Mouse (Mus musculus) retina, postnatal 7 days (tissue): ENCODE measurements around the gene Zfp239.

Experiments
- DNase-seq: peaks from one replicate; pipeline ENCODE4 v3.0.0-alpha.2; 2012; ENCODE audit warnings: low read depth, low spot score

Gene Zfp239

DNA sequence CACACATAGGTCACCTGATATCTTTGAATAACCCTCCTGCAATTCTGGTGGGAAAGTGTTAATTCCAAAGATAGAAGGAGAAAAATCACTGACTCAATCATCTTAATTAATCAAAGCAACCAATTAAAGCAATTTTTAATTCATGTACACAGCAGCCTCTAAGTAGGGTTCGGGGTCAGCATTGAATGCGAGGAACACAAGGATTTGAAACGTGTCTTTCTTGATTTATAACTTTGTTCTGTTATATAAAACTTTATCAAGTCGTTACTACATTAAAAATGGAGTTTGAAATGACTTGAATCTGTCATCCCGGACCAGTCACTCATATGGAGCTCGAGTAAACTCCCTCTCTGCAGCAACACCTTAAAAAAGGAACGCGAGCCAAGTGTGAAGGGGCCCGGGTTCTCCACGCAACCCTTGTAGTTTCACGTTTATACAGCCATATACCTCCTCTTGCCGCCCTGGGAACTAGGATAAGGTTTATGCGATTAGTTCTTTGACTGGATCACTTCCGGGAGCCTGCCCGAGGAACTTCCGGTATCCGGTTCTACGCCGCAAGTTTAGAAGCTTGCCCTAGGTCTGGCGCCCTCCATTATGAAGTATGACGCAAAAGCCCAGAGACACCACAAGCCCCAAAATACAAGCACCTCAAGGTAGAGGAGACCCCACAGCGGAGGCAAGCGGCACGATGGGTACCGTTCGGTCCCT lies 17.0 kb downstream of the Zfp239 start:
- DNase-seq = peak; percentile 86

DNA sequence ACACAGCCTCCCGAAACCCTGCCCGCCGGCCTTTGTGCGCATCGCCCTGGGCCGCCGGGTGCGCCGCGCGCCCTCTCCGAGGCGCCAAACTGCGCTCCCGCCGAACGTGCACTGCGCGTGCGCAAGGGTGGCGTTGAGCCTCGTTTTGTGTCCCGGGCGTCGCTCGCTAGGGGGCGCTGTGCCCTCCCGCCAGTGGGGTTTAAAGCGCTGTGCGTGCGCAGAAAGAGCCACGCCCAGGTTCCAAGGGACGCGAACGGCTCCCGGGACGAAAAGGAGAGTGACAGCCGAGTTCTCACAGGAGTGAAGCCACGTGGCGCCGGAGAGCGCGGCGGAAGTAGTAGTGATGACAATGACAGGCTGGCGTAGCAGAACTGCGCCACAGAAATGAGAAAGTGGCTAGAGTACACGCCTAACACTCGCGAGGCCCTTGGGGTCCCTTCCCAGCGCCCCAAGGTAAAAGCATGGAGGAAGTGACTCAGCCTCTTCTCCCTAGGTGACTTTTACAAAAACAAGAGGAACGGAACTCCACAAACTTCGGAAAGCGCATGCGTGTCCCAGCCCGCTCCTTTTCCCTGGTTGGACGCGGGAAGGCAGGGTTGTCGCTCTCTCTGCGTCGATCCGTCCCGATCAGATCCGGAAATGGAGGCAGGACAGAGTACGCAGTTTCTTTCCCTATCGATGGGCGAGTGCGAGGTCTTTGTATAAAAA lies 17.7 kb downstream of the Zfp239 start:
- peak; percentile 99 for DNase-seq

- DNase-seq = no peak
Measured at GRCm38 (mm10) chr6:117880394-117880838, 18.5 kb downstream of the Zfp239 start.

- no peak for DNase-seq
Measured at GRCm38 (mm10) chr6:117881229-117881628, 19.3 kb downstream of the Zfp239 start.

DNA sequence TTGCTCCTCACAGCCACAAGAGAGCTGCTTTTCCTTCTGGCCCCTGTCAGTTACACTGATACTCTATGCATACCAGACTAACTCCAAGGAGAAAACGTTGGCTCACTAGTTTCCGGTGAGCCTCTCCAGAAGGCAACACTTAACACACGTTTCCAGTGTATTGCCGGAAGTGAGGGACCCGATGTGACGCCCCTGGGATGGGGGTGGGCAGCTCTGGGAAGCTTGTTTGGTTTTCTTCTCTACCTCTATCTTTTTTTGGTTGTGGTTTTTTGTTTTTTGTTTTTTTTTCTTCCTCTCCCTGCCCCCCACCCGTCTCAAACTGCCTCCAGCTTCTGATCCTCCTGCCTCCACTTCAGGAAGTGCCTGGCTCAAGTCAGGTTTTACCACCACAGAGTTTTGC lies 20.1 kb downstream of the Zfp239 start:
- no peak for DNase-seq

- DNase-seq = no peak
Measured at GRCm38 (mm10) chr6:117885943-117886342, 24.0 kb downstream of the Zfp239 start.

- no peak for DNase-seq
Measured at GRCm38 (mm10) chr6:117888032-117888431, 26.1 kb downstream of the Zfp239 start.

GRCm38 (mm10) chr6:117888642-117889096 lies 26.8 kb downstream of the Zfp239 start:
- DNase-seq = no peak

DNA sequence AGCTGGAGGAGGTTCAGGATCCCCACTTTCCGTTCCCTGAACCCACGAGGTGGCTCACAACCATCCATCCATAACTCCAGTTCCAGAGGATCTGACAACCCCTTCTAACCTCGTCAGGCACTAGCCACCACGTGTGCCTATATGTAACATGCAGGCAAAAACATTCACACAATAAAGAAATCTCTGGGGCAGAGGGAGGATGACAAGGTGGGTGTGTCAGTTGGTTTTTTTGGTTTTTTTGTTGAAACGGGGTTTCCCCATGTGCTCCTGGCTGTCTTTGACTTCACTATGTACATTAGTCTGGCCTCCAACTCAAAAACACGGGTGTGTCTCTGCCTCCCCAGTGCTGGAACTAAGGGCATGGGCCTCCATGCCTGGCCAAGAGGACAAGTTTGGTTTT lies 28.4 kb downstream of the Zfp239 start:
- no peak for DNase-seq

- no peak for DNase-seq
Measured at GRCm38 (mm10) chr6:117891369-117892160, 29.7 kb downstream of the Zfp239 start.

DNA sequence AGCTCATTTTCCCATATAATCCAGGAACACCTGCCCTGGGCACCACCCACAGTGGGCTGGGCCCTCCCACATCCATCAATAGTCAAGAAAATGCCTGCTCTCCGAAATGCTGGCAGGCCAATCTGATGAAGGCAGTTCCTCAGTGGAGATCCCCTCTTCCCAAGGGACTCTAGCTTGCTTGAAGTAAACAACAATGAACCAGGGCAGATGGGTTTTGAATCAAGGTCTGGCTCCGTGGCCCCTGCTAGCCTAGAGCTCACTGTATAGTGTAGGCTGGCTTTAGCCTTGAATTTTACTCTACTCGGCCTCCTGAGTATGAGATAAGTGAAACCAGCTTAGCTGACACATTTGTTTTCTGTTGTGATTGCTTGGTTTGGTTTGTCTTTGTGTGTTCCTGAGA lies 30.5 kb downstream of the Zfp239 start:
- no peak for DNase-seq

DNA sequence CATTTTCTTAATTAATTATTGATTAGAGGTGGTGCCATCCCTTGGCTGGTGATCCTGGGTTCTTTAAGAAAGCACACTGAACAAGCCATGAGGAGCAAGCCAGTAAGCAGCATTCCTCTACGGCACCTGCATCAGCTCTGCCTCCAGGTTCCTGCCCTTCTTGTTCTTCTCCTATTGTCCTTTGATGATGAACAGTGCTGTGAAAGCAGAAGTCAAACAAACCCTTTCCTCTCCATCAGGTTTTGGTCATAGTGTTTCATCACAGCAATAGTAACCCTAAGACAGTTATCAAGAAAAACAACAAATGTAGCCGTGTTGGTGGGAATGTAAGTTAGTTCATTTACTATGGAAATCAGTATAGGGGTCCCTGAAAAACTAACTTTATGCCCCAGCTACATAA lies 31.5 kb downstream of the Zfp239 start:
- no peak for DNase-seq

DNA sequence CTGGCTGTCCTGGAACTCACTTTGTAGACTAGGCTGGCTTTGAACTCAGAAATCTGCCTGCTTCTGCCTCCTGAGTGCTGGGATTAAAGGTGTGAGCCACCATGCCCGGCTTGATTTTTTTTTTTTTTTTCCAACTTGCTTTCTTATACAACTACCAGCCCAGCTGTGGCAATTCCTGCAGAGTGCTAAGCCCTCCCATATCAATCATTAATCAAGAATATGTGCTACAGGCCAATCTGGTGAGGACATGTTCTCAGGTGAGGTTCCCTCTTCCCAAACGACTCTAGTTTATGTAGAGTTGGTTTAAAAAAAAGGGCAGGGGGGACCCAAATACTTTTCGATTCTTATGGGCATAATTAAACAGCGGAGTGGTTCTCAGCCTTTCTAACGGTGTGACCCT lies 35.9 kb downstream of the Zfp239 start:
- no peak for DNase-seq

GRCm38 (mm10) chr6:117900126-117901080 lies 38.5 kb downstream of the Zfp239 start, which contains the start of gene Hnrnpf:
Hnrnpf (plus strand) TSS chr6:117900324.
- DNase-seq = no peak

DNA sequence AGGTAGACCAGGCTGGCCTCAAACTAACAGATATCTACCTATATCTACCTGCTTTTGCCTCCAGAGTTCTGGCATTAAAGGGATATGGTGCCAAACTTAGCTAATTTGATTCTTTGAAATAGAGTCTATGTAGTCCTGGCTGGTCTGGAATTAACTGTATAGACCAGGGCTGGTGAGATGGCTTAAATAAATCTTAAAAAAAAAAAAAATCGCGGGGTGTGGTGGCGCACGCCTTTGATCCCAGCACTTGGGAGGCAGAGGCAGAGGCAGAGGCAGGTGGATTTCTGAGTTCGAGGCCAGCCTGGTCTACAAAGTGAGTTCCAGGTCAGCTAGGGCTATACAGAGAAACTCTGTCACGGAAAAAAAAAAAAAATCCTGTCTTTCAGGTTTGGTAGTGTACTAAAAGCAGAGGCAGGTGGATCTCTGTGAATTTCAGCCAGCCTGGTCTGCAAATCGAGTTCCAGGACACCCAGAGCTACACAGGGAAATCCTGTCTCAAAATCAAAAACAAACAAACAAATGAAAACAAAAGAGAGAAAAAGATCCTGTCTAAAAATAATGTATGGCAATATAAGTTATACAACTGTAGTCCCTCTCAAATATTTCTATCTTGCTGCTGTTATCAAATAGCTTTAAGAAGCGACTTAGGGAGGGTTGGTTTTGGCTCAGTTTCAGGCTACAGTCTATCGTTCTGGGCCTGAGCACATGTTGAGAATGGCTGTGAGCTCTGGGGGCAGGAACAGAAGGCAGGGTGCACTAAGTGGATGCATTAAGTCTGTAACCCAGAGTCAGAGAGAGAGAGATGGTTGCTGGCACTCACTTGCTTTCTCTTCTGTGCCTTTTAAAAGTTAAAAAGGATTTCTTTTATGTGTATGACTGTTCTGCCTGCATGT lies 39.9 kb downstream of the Zfp239 start:
- no peak for DNase-seq

DNA sequence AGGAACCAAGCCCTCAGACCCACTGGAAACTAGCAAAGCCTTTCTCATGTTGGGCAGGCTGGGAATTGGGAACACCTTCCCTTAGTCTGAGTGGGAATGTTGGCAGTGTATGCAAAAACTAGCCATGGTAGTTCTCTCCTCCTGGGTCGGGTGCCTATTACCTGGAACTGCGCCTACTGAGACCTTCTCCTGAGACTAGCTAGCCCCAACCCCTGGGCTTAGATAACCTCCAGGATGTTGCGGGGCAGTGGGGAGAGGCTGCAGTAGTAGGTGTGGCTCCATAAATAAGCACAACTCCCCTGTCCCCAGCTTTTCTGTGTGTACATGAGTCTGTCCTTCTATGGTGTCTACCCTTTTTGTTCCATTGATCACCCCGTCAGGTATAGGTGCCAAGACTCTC lies 40.7 kb downstream of the Zfp239 start:
- DNase-seq = no peak

DNA sequence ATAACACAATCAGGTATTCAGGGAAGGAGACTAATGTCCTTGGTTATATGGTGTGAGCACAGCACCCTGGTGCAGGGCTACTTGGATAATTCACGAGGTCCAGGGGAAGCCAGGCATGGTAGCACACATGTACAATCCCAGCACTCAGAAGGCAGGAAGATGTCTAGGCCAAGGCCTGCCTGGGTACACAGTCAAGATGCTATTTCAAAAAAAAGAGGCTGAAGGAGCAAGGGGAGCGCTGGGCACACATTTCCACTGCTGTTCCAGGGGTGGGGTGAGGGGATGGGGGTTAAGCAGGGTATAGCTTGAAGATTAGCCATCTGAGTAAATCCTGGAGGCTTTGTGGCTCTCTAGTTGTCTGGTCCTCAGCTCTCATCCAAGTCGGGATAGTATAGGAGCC lies 41.9 kb downstream of the Zfp239 start:
- DNase-seq = no peak

DNA sequence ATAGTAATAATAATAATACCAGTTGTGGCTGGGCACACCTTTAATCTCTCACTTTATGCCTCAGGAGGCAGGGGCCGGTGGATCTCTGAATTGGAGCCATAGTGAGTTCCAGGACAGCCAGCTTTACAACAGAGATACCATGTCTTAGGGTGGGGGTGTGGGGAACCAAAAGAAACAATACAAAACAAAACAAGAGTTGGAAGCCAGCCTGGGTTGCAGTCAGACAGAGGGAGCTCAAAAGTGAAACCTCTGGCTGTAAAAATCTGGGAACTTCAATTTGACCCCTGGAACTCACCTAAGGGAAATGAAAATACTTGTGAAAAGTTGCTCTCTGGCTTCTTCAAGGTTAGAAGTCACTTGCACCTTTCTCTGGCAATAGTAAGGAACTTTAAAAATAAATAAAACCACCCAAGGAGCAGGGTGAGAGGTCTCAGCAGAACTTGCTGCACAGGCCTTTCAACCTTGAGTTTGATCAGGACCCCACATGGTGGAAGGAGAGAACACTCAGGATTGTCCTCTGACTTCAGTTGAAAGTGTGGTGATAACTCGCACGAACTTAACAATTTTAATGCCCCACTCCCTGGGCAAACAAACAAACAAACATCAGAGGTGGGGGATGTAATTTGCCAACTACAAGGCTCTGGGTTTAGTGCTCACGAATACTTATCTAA lies 43.5 kb downstream of the Zfp239 start:
- no peak for DNase-seq

DNA sequence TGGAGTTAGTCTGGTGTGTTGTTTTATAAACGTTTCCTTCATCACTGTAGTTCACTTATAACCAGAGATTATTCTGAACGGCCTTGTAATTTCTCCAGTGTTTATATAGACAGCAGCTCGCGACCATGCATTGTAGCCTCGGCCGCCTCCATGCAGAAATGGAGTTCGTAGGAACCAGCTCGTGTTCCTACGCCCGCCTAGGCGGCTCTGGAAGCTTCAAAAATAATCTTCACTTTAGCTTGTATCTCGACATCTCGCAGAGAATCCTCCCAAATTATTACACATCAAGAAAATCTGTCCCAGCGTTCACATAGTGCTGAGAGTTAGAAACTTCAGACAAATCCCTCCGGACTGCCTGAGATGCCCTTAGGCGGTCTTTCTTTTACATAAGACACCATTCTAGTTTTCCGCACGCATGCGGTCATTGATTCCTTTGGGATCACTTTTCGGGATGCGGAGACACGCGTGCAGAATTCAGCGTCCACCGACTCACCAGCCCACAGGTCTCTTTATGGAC lies 44.2 kb downstream of the Zfp239 start:
- no peak for DNase-seq
